Mouse (Mus musculus) c-Kit-negative CD71-positive TER-119-positive erythroid progenitor cells, embryonic 14.5 days (primary cell): ENCODE measurements at regions not wholly inside any gene's neighbourhood (a gene's known extent, or its start where the extent isn't known, plus 50 kb on each side); places are given as distances from the start of the nearest gene placed in this dataset.

Source experiments
- DNase-seq: peaks from one replicate; pipeline ENCODE4 v3.0.0-alpha.2; 2013; ENCODE audit warnings: low read depth, low spot score

DNA sequence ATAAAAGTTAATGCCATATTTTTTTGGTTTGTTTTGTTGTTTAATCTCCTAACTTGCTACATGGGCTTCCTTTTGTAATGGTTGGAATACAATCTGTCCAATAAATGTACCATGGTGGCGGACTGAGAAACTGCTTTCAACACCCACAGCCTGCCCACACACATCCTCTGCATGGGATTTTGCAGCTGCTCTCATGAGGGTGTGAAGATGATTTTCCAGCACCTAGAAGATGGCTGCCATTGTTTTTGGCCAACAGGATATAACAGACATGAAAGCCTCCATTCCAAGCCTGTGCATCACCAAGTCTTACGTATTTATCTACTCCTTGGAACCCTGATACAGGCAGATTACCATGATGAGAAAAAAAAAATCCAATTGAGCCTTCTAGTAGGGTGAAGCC is 310.4 kb downstream of the Cog6 start:
- DNase-seq = no peak

DNA sequence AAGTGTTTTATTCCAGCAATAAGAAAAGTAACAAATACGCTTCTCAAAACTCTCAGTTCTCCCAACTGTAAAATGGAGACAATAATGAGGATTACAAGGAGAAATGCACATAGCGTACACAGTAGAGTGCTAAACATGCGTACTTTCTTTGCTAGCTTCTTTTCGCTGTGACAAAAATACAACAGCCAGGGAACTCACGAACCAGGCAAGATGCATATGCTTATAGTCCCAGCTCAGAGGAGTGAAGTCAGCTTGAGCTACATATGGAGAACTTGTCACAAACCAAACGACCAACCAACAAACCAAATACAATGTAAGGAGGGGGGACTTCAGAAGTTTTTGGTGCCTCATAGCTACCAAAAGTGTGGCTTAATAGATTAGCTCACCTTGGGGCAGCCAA is 313.3 kb downstream of the Cog6 start:
- no peak for DNase-seq

DNA sequence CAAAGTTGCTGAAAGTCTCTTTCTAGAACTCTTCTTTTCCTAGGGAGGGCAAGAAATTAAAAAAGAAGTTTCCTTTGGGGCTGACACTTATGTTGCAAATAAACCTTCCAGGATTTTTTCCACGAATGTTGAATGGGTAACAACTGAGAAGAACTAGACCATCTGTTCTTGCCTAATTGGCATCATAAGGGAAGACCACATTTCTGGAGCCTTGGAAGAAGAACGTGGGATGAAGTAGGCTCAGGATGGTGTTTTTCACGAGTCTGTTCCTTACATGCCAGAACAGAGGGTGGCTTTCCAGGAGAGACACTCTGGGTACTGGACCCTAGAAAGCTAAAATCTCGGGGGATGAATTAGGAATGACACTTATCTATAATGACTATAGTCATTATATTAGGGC is 314.1 kb downstream of the Cog6 start:
- no peak for DNase-seq

DNA sequence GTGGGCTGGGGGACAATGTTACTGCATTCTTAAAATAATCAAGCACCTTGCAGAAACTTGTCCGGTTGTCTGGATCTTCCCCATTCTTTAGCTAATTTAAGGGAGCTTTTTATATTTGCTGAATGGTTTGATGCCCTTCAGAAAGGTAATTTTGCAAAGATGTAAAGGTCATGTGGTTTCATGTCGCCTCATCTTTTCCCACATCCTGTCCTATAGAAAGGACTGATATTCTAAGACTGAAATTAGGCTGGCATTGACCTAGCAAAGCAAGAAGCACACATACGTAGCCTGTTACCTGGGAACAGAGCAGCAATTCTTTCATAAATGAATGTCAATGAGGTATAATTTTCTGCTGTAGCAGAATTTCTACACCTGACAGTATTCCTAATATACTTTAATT is 315.4 kb downstream of the Cog6 start:
- no peak for DNase-seq

DNA sequence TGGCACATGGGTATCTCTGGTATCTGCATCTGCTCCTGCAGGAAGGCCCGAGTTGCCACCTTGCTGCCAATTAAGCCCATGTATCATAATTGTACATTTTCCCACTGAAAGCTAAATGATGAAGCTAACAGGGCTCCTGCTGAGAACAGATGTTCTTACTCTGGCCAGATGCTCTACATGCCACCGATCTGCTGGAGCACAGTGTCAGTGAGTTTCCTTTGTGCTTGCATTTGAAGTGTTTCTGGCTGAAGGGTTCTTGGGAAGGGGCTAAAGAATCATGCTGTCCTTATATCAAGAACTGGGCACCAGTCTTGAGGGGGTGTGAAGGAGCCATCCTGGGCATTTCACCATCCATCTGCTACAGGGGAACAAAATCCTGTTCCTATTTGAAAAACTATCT is 323.2 kb downstream of the Cog6 start:
- no peak for DNase-seq

DNA sequence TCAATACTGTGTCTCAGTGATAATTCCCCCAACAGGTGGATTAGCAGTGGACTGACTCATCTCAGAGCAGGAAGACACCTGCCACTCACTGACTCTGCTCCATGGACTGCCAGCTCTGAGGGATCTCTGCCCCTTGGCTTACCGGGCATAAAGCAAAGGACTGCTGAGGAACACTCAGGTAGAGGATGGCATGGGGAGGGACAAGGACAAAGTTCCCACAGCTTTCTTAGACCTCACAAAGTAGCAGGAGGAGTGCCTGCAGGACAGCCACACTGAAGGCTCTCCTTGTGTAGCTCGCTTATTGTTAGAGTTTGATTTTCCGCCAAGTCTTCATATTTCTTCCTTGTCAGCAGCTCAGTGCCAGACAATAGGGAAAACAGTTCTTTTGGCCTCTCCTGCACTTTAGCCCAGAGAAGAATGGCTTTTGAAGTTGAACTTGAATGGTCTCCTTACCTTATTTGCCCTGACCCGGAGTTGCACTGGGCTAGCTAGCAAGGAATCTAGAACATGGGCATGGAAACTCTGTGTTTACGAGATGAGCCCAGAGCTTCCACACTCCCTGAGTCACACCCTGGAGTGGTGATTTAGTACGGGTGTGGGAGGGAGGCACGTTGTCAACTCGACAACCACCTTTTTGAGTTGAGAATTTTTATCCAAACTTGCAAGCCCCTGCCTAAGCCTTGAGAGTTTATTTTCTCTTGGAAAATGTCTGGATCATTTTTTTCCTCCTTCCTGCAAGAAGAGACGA is 331.4 kb downstream of the Cog6 start:
- no peak for DNase-seq

DNA sequence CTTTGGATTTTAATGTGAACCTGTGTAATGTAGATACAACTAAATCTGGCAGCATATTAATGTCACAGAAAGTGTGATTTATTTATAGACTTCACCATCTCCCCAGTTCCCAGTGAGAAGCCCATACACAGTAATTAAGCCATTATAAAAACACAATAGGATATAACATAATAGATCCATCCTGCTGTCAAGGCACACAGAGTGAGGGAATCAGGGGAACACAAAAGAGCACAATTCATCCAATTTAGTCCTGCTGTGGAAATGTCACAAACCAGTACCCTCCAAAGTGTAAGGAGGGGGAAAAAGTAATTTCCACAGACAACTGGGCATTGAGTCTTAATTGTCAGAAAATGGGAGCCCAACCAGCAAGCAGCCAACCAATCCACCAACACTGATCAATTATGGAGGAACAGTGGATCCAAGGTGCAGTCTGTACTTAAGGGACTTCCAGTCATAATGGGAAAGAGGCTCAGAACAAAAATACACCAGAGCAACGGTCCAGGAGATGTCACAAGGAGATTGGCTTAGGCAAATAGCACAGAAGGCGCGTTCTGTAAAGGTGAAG is 336.1 kb downstream of the Cog6 start:
- no peak for DNase-seq

DNA sequence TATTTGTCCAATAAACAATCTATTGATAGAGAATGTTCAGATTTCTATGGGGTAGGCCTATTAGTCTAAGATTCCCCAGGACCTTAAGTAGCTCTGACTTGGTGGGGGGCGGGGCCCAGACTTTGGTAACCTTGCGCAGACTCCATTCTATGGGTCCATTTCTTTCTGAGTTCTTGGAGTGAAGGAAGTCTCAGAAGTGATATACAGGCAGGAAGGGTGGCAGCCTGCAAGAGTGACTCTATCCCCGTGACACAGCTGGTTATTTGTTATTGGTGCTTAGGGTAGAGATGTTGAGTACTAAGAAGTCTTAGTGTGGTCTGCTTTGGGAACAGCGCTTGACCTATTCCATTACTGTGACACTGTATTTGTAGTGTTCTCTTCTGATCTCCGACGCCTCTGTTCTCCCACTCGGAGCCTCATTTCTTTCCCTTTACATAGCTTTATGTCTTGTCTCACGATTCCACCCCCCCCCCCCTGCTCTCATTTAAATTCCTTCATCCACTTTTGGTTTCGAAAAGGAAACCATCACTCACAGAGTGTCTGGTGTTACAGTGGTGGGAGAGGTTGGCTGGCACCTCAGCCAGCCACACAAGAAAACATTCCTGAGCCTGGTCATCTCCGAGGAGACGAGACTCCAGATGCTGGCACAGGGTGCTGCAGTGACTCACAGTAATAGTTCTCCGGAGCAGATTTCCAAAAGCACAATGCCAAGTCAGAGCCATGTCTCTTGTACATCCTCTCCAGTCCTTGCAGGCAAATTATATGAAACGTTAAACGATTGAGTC is 340.0 kb downstream of the Cog6 start:
- no peak for DNase-seq

DNA sequence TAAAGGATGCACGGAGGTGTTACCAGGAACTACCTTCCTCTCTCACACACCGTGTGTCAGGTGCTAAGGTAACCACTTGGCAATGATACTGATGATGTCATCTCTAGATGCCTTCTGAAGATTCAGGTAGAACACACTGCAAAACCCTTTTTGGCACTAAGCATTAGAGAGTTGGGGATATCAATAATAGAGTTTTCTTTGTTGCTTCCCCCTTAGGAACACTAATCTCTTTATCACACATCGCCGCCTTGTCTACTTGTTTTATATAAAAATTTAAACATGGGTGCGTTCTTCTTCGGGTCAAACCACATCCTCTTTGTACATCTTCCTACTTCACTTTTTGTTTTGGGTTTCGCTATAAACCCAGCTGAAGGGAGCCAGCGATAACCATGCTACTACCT is 346.4 kb downstream of the Cog6 start:
- DNase-seq = no peak

DNA sequence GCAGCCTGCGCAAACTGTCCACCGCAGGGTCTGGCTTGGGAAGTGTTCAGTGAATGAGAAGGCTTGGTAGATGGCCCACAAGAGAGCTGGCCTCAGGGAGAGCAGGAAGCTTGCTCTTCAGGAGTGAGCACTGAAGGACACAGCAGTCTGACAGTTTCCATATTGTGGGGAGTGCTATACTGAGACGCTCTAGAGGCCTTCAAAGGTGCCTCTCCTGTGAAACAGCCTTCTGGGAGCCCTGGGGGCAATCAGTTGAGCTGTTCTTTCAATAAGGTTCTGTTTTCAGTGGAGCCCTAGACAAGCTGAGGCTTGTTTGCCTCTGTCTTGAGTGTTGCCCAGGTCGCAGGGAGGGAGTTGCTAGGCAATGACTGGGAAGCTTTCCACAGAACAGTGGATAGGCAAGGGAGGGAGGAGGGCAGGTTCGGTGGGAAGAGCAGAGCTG is 353.9 kb downstream of the Cog6 start:
- no peak for DNase-seq

DNA sequence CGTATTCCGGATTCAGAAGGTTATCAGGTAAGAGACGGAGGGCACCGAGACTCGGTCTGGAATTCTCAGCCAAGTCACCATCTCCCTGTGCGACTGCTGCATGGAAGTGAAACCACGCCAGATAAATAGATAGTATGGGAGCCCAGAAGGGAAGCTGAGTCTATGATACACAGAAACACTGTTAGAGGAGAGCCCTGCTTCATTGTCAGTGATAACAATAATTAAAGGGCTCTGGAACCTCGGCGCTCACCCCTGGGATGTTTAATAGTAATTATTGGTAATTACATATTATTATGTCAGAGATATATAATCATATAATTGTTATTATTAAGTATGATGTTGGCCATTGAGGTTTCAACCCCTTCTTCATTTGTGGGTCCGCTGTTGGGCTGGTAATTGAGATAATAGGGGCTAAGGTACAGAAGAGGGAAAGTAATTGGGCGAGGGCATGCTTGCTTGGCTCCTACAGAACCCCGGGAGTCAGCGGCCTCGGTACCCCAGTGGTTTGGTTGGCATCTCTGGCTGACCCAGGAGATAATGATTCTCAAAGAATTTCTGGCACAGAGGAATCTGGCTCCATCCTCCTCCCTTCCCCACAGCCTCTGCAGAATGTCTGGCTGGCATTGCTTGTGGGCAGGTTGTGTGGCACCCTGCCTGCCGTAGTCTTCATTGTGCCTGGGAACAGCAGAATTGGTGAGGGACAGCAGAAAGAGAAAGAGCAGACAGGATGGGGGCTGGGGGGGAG is 354.7 kb downstream of the Cog6 start:
- DNase-seq = no peak

DNA sequence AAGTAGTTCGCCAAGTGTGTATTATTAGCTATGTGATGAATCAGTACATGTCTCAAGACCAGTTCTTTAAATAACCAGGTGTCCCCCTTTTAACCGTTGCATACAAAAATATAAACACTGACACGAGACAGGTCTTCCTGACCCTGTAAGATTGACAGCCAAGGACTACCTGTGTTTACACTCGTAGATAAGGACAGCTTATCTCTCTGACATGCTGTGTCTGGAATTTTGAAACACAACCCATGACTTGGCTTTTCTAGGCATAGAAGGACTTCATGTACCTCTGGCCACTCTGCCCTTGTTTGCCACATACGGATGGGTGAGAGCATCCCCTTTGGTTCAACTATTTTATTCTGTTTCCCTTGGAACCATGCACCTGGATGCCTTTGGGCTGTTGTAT is 364.0 kb downstream of the Cog6 start:
- DNase-seq = no peak

DNA sequence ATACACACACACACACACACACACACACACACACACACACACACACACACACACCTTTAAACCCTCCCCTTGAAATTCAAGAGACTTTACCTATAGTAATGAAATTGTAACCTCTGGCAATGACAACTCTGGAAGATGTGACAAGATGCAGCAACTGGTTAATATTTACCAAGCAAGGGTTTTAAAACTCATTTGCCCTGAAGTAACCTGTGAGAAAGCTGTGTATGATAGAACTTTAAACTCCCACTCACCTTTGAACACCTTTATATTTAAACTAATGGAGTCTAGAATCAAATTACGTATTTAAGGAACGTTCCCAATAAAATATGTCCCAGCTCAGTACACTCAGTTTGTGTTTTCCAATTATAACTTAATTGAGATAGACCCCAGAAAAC is 364.6 kb downstream of the Cog6 start:
- no peak for DNase-seq

DNA sequence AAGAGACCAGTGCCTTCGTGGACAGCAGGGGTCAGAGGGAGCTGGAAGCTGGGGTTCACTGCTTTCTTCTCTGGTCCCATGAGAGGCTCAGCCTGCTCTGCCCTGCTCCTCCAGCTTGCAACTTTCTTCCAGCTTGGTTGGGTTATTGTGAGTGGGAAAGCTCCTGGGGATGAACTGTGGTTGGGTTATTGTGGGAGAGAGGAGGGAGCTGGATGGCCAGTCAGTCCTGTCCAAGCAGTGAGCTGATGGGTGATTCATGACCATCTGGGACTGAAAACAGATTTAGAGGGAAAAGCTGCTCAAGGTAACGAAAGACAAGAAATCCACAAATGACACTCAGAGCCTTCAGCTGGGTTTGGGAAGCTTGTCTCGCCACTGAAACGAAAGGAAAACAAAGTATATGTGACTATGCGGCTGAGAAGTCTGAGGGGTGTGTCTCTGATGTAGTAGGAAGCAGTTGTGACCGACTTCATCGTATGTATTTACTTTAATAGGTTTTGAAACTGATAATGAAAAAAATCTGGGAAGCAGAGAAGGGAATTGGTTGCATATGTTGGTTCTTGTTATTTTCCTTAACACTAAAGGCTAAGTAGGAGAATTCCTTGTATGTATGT is 365.1 kb downstream of the Cog6 start:
- no peak for DNase-seq

DNA sequence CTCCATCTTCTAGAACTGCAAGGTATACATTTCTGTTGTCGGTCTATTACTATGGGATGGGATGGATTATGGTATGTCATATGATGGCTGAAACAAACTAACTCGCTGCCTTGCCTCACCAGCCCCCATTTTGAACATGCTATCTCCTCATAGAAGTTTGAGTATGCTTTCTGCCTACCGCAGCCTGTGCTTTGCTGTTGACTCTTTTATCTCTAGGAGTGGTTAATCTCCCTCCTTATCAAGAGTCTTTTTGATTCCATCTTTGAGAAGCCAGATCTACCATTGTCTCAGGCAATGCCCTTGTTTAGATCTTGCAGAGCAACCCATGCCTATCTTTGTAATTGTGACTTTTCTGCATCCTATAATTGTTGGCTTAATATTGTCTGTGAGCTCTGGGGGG is 367.0 kb downstream of the Cog6 start:
- no peak for DNase-seq

DNA sequence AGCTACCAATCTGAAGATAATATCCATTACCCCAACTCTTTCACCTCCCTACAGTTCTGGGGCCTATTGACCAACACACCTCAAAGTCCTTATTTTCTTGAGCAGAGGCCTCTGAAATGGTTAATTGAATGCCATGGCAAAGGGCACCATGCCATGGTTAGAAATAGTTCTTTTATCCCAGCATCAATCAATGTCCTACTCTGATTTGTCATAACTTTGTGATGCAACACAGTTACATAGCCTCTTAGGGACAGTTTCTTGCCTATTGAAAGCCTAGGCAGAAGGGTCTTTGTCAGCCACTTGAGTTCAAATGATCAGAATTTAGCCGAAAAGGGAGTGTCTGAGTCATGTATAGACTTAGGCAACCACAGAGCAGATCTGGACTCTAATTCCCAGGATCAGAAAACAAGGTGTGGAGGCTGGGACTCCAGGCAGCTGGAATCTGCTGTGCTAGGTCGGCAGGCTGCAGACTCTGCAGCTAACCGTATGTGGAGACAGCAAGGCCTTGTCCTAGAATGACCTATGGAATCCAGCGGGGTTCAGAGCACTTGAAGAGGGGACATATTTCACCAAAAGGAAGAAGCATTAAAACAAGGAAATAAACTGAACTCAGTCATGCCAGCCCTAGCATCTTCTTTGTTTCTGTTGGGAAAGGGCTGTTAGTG is 368.1 kb downstream of the Cog6 start:
- DNase-seq = no peak

DNA sequence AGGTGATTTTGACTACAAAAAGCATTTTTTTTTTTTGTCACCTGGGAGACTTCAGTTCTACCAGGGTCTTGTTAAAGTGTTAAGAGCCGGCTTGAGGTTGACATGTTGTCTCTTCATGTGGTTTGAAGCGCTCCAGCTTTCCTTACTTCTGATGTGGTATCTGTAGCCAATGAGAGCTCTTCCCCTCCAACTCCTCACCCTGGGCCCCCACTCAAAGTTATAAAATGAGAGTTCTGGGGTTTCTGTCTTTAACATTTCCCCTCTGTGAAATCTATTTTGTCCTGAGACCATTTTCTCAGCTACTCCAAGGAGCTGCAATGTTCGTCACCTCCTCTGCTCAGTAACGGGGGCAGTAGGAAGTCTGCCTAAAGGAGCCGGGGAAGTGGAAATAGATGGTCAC is 369.1 kb downstream of the Cog6 start:
- DNase-seq = no peak

DNA sequence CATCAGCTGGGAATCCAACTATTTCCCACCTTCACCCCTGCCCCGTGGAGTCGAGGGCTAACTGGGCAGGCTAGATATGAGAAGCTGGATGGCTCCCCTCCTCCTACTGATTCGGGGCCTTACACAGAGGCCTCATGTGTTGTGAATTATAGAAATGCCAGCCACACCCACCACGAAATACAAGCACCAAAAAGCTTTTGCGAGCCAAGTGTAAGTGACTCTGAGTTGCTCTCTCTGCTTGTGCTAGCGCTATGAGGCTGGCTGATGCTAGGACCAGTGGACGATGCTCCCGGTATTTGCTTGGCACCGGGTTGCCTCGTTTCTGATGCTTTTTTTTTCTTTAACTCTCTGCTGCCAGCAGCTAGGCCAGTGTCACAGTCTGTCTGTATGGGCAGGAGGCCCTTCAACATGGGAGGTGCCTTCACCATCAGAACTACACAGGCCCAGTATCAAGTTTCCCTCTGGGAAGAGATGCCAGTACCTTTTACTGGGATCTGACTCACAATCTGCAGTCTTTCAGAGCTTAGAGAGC is 369.8 kb downstream of the Cog6 start:
- DNase-seq = no peak

DNA sequence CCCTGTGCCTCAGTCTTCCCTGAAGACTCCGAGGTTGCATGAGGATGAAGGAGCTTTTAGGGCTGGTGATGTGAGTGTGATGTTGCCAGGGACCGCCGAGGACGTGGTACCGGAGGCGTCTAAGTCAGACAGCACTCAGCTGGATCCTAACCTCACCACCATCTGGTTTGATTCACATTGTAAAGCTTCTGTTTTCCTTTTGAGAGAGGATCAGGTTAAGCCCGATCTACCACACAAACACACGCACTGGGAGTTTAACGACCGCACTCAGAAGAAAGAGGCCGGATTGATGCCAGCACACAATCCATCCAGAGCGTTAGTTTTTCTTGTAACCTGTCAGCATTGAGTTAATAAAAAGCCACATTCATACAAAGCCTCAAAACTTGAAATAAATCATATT is 371.9 kb downstream of the Cog6 start:
- no peak for DNase-seq

DNA sequence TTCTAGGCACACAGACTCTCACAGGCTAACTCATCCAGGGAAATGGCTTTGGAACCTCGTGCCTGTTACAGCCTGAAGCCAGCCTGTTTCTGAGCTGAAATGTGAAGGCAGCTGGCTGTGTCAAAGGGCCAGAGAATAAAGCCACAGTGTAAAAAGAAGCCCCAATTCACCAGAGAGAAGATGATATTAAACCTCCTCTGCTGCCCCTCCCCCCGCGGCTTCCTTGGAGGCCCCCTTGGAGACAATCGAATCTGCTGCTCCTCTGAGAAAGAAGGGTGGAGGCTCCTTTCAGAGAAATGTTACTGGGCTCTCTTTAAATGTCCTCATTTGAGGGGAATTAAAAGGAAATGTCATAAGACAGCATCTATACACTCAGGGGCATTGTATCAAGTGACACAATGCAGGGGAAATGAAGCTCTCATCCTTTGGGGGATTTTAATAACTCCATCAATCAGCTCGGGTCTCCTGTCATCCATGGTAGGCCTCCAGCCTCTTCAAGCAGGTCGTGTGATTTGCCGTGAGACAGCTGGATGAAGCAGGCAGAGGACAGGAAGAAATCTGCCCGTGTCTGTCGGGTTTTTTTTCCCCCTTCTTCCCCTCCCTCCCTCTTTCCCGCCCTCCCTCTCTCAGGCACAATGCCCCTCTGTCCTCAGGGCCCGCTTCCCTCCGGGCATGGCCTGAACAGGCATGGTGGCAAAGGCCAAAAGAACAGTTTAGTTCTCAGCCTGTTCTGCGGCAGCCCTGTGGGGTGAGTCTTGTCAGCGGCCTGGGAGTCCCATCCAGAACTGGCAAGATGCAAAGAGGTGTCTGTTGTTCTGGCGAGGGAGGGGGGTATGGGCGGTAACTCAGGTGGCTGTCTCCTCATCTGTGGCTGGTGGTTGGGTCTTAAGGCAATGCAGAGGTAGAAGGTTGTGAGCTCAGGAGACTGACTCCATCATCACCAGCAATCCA is 372.6 kb downstream of the Cog6 start:
- DNase-seq = no peak
